Mouse (Mus musculus) right cerebral cortex, postnatal 14 days (tissue): ENCODE measurements around the gene Synrg.

Experiments
- DNase-seq: peaks from one replicate; pipeline ENCODE4 v3.0.0; 2022

The Synrg gene

GRCm38 (mm10) chr11:83963991-83964921 is at the start of gene Synrg:
Gene Synrg (plus strand): TSS chr11:83964428.
- peak; percentile 90 for DNase-seq

- no peak for DNase-seq
These were observed 49.7 kb upstream of the Synrg start for GRCm38 (mm10) chr11:83914501-83914900.

GRCm38 (mm10) chr11:83922600-83922999 is 41.6 kb upstream of the Synrg start:
- no peak for DNase-seq

GRCm38 (mm10) chr11:83927097-83927496 is 37.1 kb upstream of the Synrg start:
- DNase-seq: no peak

- DNase-seq: no peak
These were observed 31.6 kb upstream of the Synrg start for GRCm38 (mm10) chr11:83932506-83933106.

- DNase-seq: no peak
These were observed 30.9 kb upstream of the Synrg start for GRCm38 (mm10) chr11:83933376-83933775.

- DNase-seq: peak; percentile 80
These were observed 28.1 kb upstream of the Synrg start for GRCm38 (mm10) chr11:83935986-83936665.

- no peak for DNase-seq
These were observed 25.7 kb upstream of the Synrg start for GRCm38 (mm10) chr11:83938556-83938955.

GRCm38 (mm10) chr11:83941950-83942840 is 22.0 kb upstream of the Synrg start, which contains the start of gene Ddx52:
Gene Ddx52 (plus strand): TSS chr11:83942062.
- DNase-seq: peak; percentile 86

GRCm38 (mm10) chr11:83956822-83957221 is 7.4 kb upstream of the Synrg start:
- no peak for DNase-seq

GRCm38 (mm10) chr11:83961983-83962382 is 2.2 kb upstream of the Synrg start:
- no peak for DNase-seq

GRCm38 (mm10) chr11:83967436-83968204 is 3.4 kb downstream of the Synrg start:
- no peak for DNase-seq

GRCm38 (mm10) chr11:83968205-83968575 is 4.0 kb downstream of the Synrg start:
- no peak for DNase-seq

GRCm38 (mm10) chr11:83969040-83969439 is 4.8 kb downstream of the Synrg start:
- no peak for DNase-seq

- DNase-seq: no peak
These were observed 10.5 kb downstream of the Synrg start for GRCm38 (mm10) chr11:83974561-83975346.

- DNase-seq: no peak
These were observed 11.3 kb downstream of the Synrg start for GRCm38 (mm10) chr11:83975488-83975887.

GRCm38 (mm10) chr11:83976236-83976977 is 12.2 kb downstream of the Synrg start:
- no peak for DNase-seq

- no peak for DNase-seq
These were observed 13.6 kb downstream of the Synrg start for GRCm38 (mm10) chr11:83977810-83978209.

- DNase-seq: no peak
These were observed 15.8 kb downstream of the Synrg start for GRCm38 (mm10) chr11:83979992-83980391.

GRCm38 (mm10) chr11:83981338-83981737 is 17.1 kb downstream of the Synrg start:
- no peak for DNase-seq
